ENCODE assay signal across 8 mouse cellular contexts in genomic region chr7:45332685-45333425, GRCm38 (mm10). TPM values are rescaled to one million over a fixed set of nuclear protein-coding genes. Genes with fewer than 3 reads are reported as not detected.
A peak's percentile ranks its signal among the peaks of the same experiment; 100 is the strongest.
DNase-seq lines count a peak whose midpoint lies in the region; ATAC-seq and TF ChIP-seq lines count a peak whose summit lies in the region.

No protein-coding gene starts in this region.

- H3K9me3 ChIP-seq in MEL (replicated peaks; ENCODE audit: insufficient read depth, low read length): no peaks in the 10 kb centered on the region
- H3K9me3 ChIP-seq in heart, embryonic 12.5 days (replicated peaks): 0 out of 2 replicates have a peak, but pooled peaks cover 3% of the 10 kb centered on the region
- H3K9me3 ChIP-seq in kidney, embryonic 15.5 days (replicated peaks): no peaks in the 10 kb centered on the region

- WGBS in heart, embryonic 12.5 days: 2% methylated on average over 22 of the region's 22 CpGs
- WGBS in kidney, embryonic 15.5 days: 3% methylated on average over 22 of the region's 22 CpGs

- peaks cover 1% of the 10 kb centered on the region; the same call in 1 of the 2 replicates for H3K79me2 ChIP-seq in MEL (ENCODE audit: control insufficient read depth, insufficient read depth, low read length, poor library complexity)

- peak overlapping the region; percentile 80 for H3K4me3 ChIP-seq in MEL (ENCODE audit: control insufficient read depth in 1 of 2, insufficient read depth in 1 of 2, low read depth in 2 of 2, low read length in 2 of 2)
- H3K4me3 ChIP-seq in heart, embryonic 12.5 days: peak overlapping the region; percentile 77
- H3K4me3 ChIP-seq in kidney, embryonic 15.5 days (replicated peaks): peak overlapping the region; percentile 67

- H3K27me3 ChIP-seq in MEL (ENCODE audit: control insufficient read depth in 1 of 2, insufficient read depth in 2 of 2, low read length in 2 of 2): no peaks in the 10 kb centered on the region
- H3K27me3 ChIP-seq in heart, embryonic 12.5 days (replicated peaks): 0 out of 2 replicates have a peak, but pooled peaks cover 1% of the 10 kb centered on the region
- no peaks in the 10 kb centered on the region; the same call in 1 of the 2 replicates for H3K27me3 ChIP-seq in kidney, embryonic 15.5 days

- H3K36me3 ChIP-seq in MEL (ENCODE audit: control insufficient read depth in 1 of 2, insufficient read depth in 2 of 2, low read length in 2 of 2): no peaks in the 10 kb centered on the region
- H3K36me3 ChIP-seq in heart, embryonic 12.5 days: peaks cover 6% of the 10 kb centered on the region; the same call in 1 of the 2 replicates
- H3K36me3 ChIP-seq in kidney, embryonic 15.5 days: 0 out of 2 replicates have a peak, but pooled peaks cover 3% of the 10 kb centered on the region

- TF ChIP-seq EP300 in MEL (IDR thresholded peaks at IDR 0.05; ENCODE audit: low read depth in 1 of 2, low read length in 2 of 2): no peak

- TF ChIP-seq POLR2A in MEL (IDR thresholded peaks at IDR 0.05; ENCODE audit: control insufficient read depth in 1 of 2, insufficient read depth in 1 of 2, low read depth in 1 of 2, low read length in 2 of 2, poor library complexity in 1 of 2): no peak

- no peak for TF ChIP-seq RAD21 in MEL (IDR thresholded peaks at IDR 0.05; ENCODE audit: low read depth, low read length)

- H3K4me1 ChIP-seq in MEL (ENCODE audit: control insufficient read depth in 1 of 2, insufficient read depth in 2 of 2, low read length in 2 of 2): peaks cover 0 to 7% of the 10 kb centered on the region in 2 experiments; a peak in 2 of 4 replicates
- H3K4me1 ChIP-seq in heart, embryonic 12.5 days (replicated peaks): peaks cover 63% of the 10 kb centered on the region
- H3K4me1 ChIP-seq in kidney, embryonic 15.5 days: peaks cover 44% of the 10 kb centered on the region

- peak; percentile 62 for ATAC-seq in heart, embryonic 12.5 days (ENCODE audit: insufficient number of reproducible peaks, low FRiP score)
- ATAC-seq in kidney, embryonic 15.5 days (replicated peaks; ENCODE audit: low FRiP score): peak; percentile 66

- H3K4me2 ChIP-seq in heart, embryonic 12.5 days: peak overlapping the region; percentile 78
- peak overlapping the region; percentile 85 for H3K4me2 ChIP-seq in kidney, embryonic 15.5 days

- H3K9ac ChIP-seq in MEL (ENCODE audit: control insufficient read depth, low read depth, low read length, poor library complexity, severe bottlenecking): peak overlapping the region; percentile 74
- peak overlapping the region; percentile 85 for H3K9ac ChIP-seq in heart, embryonic 12.5 days
- H3K9ac ChIP-seq in kidney, embryonic 15.5 days: peak overlapping the region; percentile 65

- no peak for TF ChIP-seq CTCF in MEL (IDR thresholded peaks at IDR 0.05 in 2 of 3, conservative IDR thresholded peaks at IDR 0.05 in 1 of 3; ENCODE audit: control insufficient read depth in 1 of 3, insufficient read depth in 1 of 3, low read depth in 2 of 3, low read length in 3 of 3, poor library complexity in 1 of 3, severe bottlenecking in 1 of 3)

- DNase-seq in A20 (ENCODE audit: low read depth, low spot score) (peak; percentile 75), MEL (ENCODE audit: low read depth, low spot score) (peak; percentile 73)
- peak; percentile 50 for DNase-seq in embryo, embryonic 11.5 days (ENCODE audit: low read depth, low spot score)
- DNase-seq in lung, postnatal 14 days: peak; percentile 56
- DNase-seq in skeletal muscle tissue, adult 2 months (ENCODE audit: low read depth, low spot score): peak; percentile 26
- DNase-seq in layer of hippocampus, adult 8-10 months (ENCODE audit: low spot score in 2 of 2): no peak

- H3K27ac ChIP-seq in MEL (ENCODE audit: control insufficient read depth, low read depth, low read length): no peak overlapping the region
- peak overlapping the region; percentile 95 for H3K27ac ChIP-seq in heart, embryonic 12.5 days (ENCODE audit: poor library complexity, severe bottlenecking)
- H3K27ac ChIP-seq in kidney, embryonic 15.5 days: peak overlapping the region; percentile 93

TF ChIP-seq in MEL, 35 proteins besides CTCF, POLR2A, EP300 and RAD21:
- TF ChIP-seq ZKSCAN1 (IDR thresholded peaks at IDR 0.05; ENCODE audit: low read depth, low read length) (no peak), NRF1 (IDR thresholded peaks at IDR 0.05; ENCODE audit: insufficient read depth, low read depth, low read length, poor library complexity, severe bottlenecking) (no peak), HCFC1 (IDR thresholded peaks at IDR 0.05; ENCODE audit: low read depth, low read length) (peak; percentile 9; the same call in 1 of the 2 replicates)

RNA-seq across cellular contexts. Expression of gene Trpm4, which starts 0.7 kb away (rescaled TPM):
- total RNA-seq in MEL (2012; rRNA removed): 4.5 and 4.8 TPM in 2 replicates
- 1 to 10 TPM in 1 of 2 experiments, not detected in 1; 6.9 TPM for polyA plus RNA-seq in MEL (2012; ENCODE audit: insufficient read depth in 1 of 2, insufficient read length in 2 of 2, low read depth in 1 of 2, low replicate concordance in 2 of 2, missing spikeins in 1 of 2)
- polyA plus RNA-seq in heart, embryonic 12.5 days (2016; fragmentation: Nextera tagmentation; extraction: Ambion mirVana): 15.2 and 15.4 TPM in 2 replicates
- polyA plus RNA-seq in kidney, embryonic 15.5 days (2015; fragmentation: Nextera tagmentation; extraction: Ambion mirVana): 17.4 and 19.0 TPM in 2 replicates
- 10 to 100 TPM; 16.0 to 25.6 (median 19.4) TPM for total RNA-seq in layer of hippocampus, adult 8-10 months (2022)

RNA-seq across cellular contexts. Expression of gene Hrc, which starts 2.2 kb away (rescaled TPM):
- not detected in 2 replicates for total RNA-seq in MEL (2012; rRNA removed)
- under 1 TPM in 1 of 2 experiments, not detected in 1; 0.22 TPM for polyA plus RNA-seq in MEL (2012; ENCODE audit: insufficient read depth in 1 of 2, insufficient read length in 2 of 2, low read depth in 1 of 2, low replicate concordance in 2 of 2, missing spikeins in 1 of 2)
- polyA plus RNA-seq in heart, embryonic 12.5 days (2016; fragmentation: Nextera tagmentation; extraction: Ambion mirVana): 25.5 and 26.9 TPM in 2 replicates
- polyA plus RNA-seq in kidney, embryonic 15.5 days (2015; fragmentation: Nextera tagmentation; extraction: Ambion mirVana): 2.1 and 2.5 TPM in 2 replicates
- total RNA-seq in layer of hippocampus, adult 8-10 months (2022): under 1 TPM in 2 of 4 experiments, not detected in 2; 0.21 to 0.39 TPM

RNA-seq across cellular contexts. Expression of gene Ppfia3, which starts 34.0 kb away (rescaled TPM):
- total RNA-seq in MEL (2012; rRNA removed): 3.0 and 3.4 TPM in 2 replicates
- 1 to 10 TPM in 1 of 2 experiments, not detected in 1; 5.9 TPM for polyA plus RNA-seq in MEL (2012; ENCODE audit: insufficient read depth in 1 of 2, insufficient read length in 2 of 2, low read depth in 1 of 2, low replicate concordance in 2 of 2, missing spikeins in 1 of 2)
- polyA plus RNA-seq in heart, embryonic 12.5 days (2016; fragmentation: Nextera tagmentation; extraction: Ambion mirVana): 2.6 and 3.3 TPM in 2 replicates
- 6.7 and 7.5 TPM in 2 replicates for polyA plus RNA-seq in kidney, embryonic 15.5 days (2015; fragmentation: Nextera tagmentation; extraction: Ambion mirVana)
- total RNA-seq in layer of hippocampus, adult 8-10 months (2022): 100 to 1,000 TPM; 123 to 143 (median 133) TPM

RNA-seq across cellular contexts. Expression of gene Lin7b, which starts 37.5 kb away (rescaled TPM):
- 1.3 and 1.4 TPM in 2 replicates for total RNA-seq in MEL (2012; rRNA removed)
- polyA plus RNA-seq in MEL (2012; ENCODE audit: insufficient read depth in 1 of 2, insufficient read length in 2 of 2, low read depth in 1 of 2, low replicate concordance in 2 of 2, missing spikeins in 1 of 2): 1 to 10 TPM in 1 of 2 experiments, not detected in 1; 3.8 TPM
- 0.82 and 1.1 TPM in 2 replicates for polyA plus RNA-seq in heart, embryonic 12.5 days (2016; fragmentation: Nextera tagmentation; extraction: Ambion mirVana)
- 0.41 and 0.96 TPM in 2 replicates for polyA plus RNA-seq in kidney, embryonic 15.5 days (2015; fragmentation: Nextera tagmentation; extraction: Ambion mirVana)
- total RNA-seq in layer of hippocampus, adult 8-10 months (2022): 100 to 1,000 TPM; 131 to 156 (median 140) TPM

RNA-seq across cellular contexts. Expression of gene Slc6a21, which starts 55.5 kb away (rescaled TPM):
- not detected in 2 replicates for total RNA-seq in MEL (2012; rRNA removed)
- not detected for polyA plus RNA-seq in MEL (2012; ENCODE audit: insufficient read depth in 1 of 2, insufficient read length in 2 of 2, low read depth in 1 of 2, low replicate concordance in 2 of 2, missing spikeins in 1 of 2)
- not detected in 2 replicates for polyA plus RNA-seq in heart, embryonic 12.5 days (2016; fragmentation: Nextera tagmentation; extraction: Ambion mirVana)
- polyA plus RNA-seq in kidney, embryonic 15.5 days (2015; fragmentation: Nextera tagmentation; extraction: Ambion mirVana): not detected in 2 replicates
- total RNA-seq in layer of hippocampus, adult 8-10 months (2022): not detected

Comparison
In these comparisons a context has a peak if more than half of its experiments do, and no peak if none do; other contexts are left out.
1. DNase-seq: peak in A20 (single experiment), MEL (single experiment), embryo, embryonic 11.5 days (single experiment), lung, postnatal 14 days (single experiment) and skeletal muscle tissue, adult 2 months (single experiment); none in layer of hippocampus, adult 8-10 months (0 of 2).
2. Peak in every context shown above with its lines, with median percentiles within 50 percentile points of each other: H3K4me3 ChIP-seq and H3K9ac ChIP-seq.